In genomic region chr6:146662679-146663078, GRCm38 (mm10) we compare ENCODE assay signal across 8 mouse cellular contexts. TPM values are rescaled to one million over a fixed set of nuclear protein-coding genes. Genes with fewer than 3 reads are reported as not detected.
A peak's percentile ranks its signal among the peaks of the same experiment; 100 is the strongest.
DNase-seq lines count a peak whose midpoint lies in the region; ATAC-seq and TF ChIP-seq lines count a peak whose summit lies in the region.

No protein-coding gene starts in this region.

- no peaks in the 10 kb centered on the region for H3K36me3 ChIP-seq in ES-Bruce4 (ENCODE audit: control insufficient read depth, insufficient read depth, low read length, poor library complexity, severe bottlenecking)
- H3K36me3 ChIP-seq in forebrain, embryonic 14.5 days (ENCODE audit: control insufficient read depth, insufficient read depth, low read length): no peaks in the 10 kb centered on the region
- H3K36me3 ChIP-seq in limb, embryonic 11.5 days (ENCODE audit: control insufficient read depth, insufficient read depth, low read length): no peaks in the 10 kb centered on the region

- H3K9me3 ChIP-seq in ES-Bruce4 (replicated peaks; ENCODE audit: control insufficient read depth, insufficient read depth, low read length, poor library complexity, severe bottlenecking): no peaks in the 10 kb centered on the region
- no peaks in the 10 kb centered on the region for H3K9me3 ChIP-seq in forebrain, embryonic 14.5 days (replicated peaks; ENCODE audit: control insufficient read depth, low read length)
- H3K9me3 ChIP-seq in limb, embryonic 11.5 days (ENCODE audit: control insufficient read depth, low read length): no peaks in the 10 kb centered on the region

- no peak overlapping the region for H3K4me3 ChIP-seq in left cerebral cortex, adult 2 months
- no peak overlapping the region for H3K4me3 ChIP-seq in ES-Bruce4 (ENCODE audit: low read depth, low read length)
- no peak overlapping the region for H3K4me3 ChIP-seq in forebrain, embryonic 14.5 days (ENCODE audit: low read depth, low read length)
- H3K4me3 ChIP-seq in limb, embryonic 11.5 days (ENCODE audit: low read depth, low read length): no peak overlapping the region

- no peak overlapping the region for H3K9ac ChIP-seq in ES-Bruce4 (ENCODE audit: low read depth, poor library complexity, severe bottlenecking)
- H3K9ac ChIP-seq in forebrain, embryonic 14.5 days (ENCODE audit: low read length): no peak overlapping the region
- no peak overlapping the region for H3K9ac ChIP-seq in limb, embryonic 11.5 days (ENCODE audit: low read length)

- no peaks in the 10 kb centered on the region for H3K27me3 ChIP-seq in ES-Bruce4 (ENCODE audit: control insufficient read depth, insufficient read depth, low read length, poor library complexity, severe bottlenecking)
- no peaks in the 10 kb centered on the region for H3K27me3 ChIP-seq in forebrain, embryonic 14.5 days (replicated peaks; ENCODE audit: control insufficient read depth, insufficient read depth, low read length)
- no peaks in the 10 kb centered on the region for H3K27me3 ChIP-seq in limb, embryonic 11.5 days (ENCODE audit: control insufficient read depth, insufficient read depth, low read length)

- intact Hi-C loops in left cerebral cortex, adult 2 months (cut with DNase I): loop anchor here (1.0 to 5.0 kb wide), 2 partner anchors 65 to 100 kb away; no protein-coding TSS in a partner anchor

- WGBS in forebrain, embryonic 14.5 days: 28% methylated on average over 5 of the region's 5 CpGs
- WGBS in limb, embryonic 11.5 days: 36% methylated on average over 5 of the region's 5 CpGs

- TF ChIP-seq POLR2A in ES-Bruce4 (IDR thresholded peaks at IDR 0.05; ENCODE audit: insufficient read depth, low read length): no peak

- no peak for TF ChIP-seq EP300 in ES-Bruce4 (IDR thresholded peaks at IDR 0.05; ENCODE audit: insufficient read depth, low read depth, low read length)

- H3K4me1 ChIP-seq in ES-Bruce4 (ENCODE audit: control insufficient read depth, insufficient read depth, low read length): no peaks in the 10 kb centered on the region
- no peaks in the 10 kb centered on the region for H3K4me1 ChIP-seq in forebrain, embryonic 14.5 days (ENCODE audit: control insufficient read depth, insufficient read depth, low read length)
- H3K4me1 ChIP-seq in limb, embryonic 11.5 days (ENCODE audit: control insufficient read depth, insufficient read depth, low read length): no peaks in the 10 kb centered on the region

- peak in 1 of 2 experiments; percentile 38 for DNase-seq in left cerebral cortex, adult 2 months (ENCODE audit: extremely low spot score in 1 of 2, low spot score in 2 of 2)
- no peak for DNase-seq in left cerebral cortex, adult 8-10 months (ENCODE audit: low spot score in 2 of 2)
- DNase-seq in adrenal gland, adult 2 months: peak; percentile 54
- DNase-seq in forebrain, embryonic 14.5 days (ENCODE audit: low spot score): peak; percentile 42
- DNase-seq in limb, embryonic 11.5 days (ENCODE audit: low spot score): peak; percentile 53
- peak; percentile 30 for DNase-seq in skeletal muscle tissue, adult 2 months (ENCODE audit: low read depth, low spot score)
- DNase-seq in ovary, adult 18-20 months (ENCODE audit: low spot score): no peak

- no peak overlapping the region for H3K4me2 ChIP-seq in forebrain, embryonic 14.5 days (ENCODE audit: low read length)
- no peak overlapping the region for H3K4me2 ChIP-seq in limb, embryonic 11.5 days (ENCODE audit: low read depth, severe bottlenecking)

- H3K27ac ChIP-seq in left cerebral cortex, adult 2 months: no peak overlapping the region
- no peak overlapping the region for H3K27ac ChIP-seq in ES-Bruce4 (ENCODE audit: insufficient read depth, low read length)
- H3K27ac ChIP-seq in forebrain, embryonic 14.5 days (ENCODE audit: low read depth, low read length): no peak overlapping the region
- H3K27ac ChIP-seq in limb, embryonic 11.5 days (replicated peaks; ENCODE audit: low read depth, low read length): no peak overlapping the region

- peak; percentile 81 for TF ChIP-seq CTCF in left cerebral cortex, adult 2 months (IDR thresholded peaks at IDR 0.05)
- TF ChIP-seq CTCF in ES-Bruce4 (IDR thresholded peaks at IDR 0.05; ENCODE audit: low read depth, low read length): peak; percentile 82

- ATAC-seq in forebrain, embryonic 14.5 days: no peak
- ATAC-seq in limb, embryonic 11.5 days (ENCODE audit: insufficient number of reproducible peaks, low FRiP score, low TSS enrichment, low read depth): 0 out of 2 replicates have a peak, but pooled peaks have one; percentile 21

RNA-seq across cellular contexts. Expression of gene Tm7sf3, which starts 20.1 kb away (rescaled TPM):
- 10 to 100 TPM; 26.4 to 27.4 TPM for total RNA-seq in left cerebral cortex, adult 2 months (2021)
- total RNA-seq in left cerebral cortex, adult 8-10 months (2022): 10 to 100 TPM; 33.8 to 36.0 (median 34.6) TPM
- 39.1 and 46.1 TPM in 2 replicates for polyA plus RNA-seq in ES-Bruce4 (2011; ENCODE audit: insufficient read depth, insufficient read length, low read depth, missing spikeins)
- total RNA-seq in adrenal gland, adult 2 months (2021): 10 to 100 TPM; 31.7 to 51.5 TPM
- 17.0 and 22.5 TPM in 2 replicates for polyA plus RNA-seq in adrenal gland, adult 2 months (2012; rRNA removed)
- 29.5 and 31.1 TPM in 2 replicates for polyA plus RNA-seq in forebrain, embryonic 14.5 days (2014; fragmentation: Nextera tagmentation; extraction: Ambion mirVana)
- 27.6 and 29.6 TPM in 2 replicates for polyA plus RNA-seq in limb, embryonic 11.5 days (2014; fragmentation: Nextera tagmentation; extraction: Ambion mirVana)

RNA-seq across cellular contexts. Expression of gene Med21, which starts 20.3 kb away (rescaled TPM):
- total RNA-seq in left cerebral cortex, adult 2 months (2021): 10 to 100 TPM; 44.1 to 44.8 TPM
- 10 to 100 TPM; 37.8 to 48.1 (median 42.4) TPM for total RNA-seq in left cerebral cortex, adult 8-10 months (2022)
- 81.7 and 92.1 TPM in 2 replicates for polyA plus RNA-seq in ES-Bruce4 (2011; ENCODE audit: insufficient read depth, insufficient read length, low read depth, missing spikeins)
- total RNA-seq in adrenal gland, adult 2 months (2021): 10 to 100 TPM; 67.5 to 78.9 TPM
- polyA plus RNA-seq in adrenal gland, adult 2 months (2012; rRNA removed): 10.8 and 20.8 TPM in 2 replicates
- 117 and 122 TPM in 2 replicates for polyA plus RNA-seq in forebrain, embryonic 14.5 days (2014; fragmentation: Nextera tagmentation; extraction: Ambion mirVana)
- polyA plus RNA-seq in limb, embryonic 11.5 days (2014; fragmentation: Nextera tagmentation; extraction: Ambion mirVana): 135 and 142 TPM in 2 replicates

Comparison
In these comparisons a context has a peak if more than half of its experiments do, and no peak if none do; other contexts are left out.
1. DNase-seq: peak in adrenal gland, adult 2 months (single experiment), forebrain, embryonic 14.5 days (single experiment), limb, embryonic 11.5 days (single experiment) and skeletal muscle tissue, adult 2 months (single experiment); none in left cerebral cortex, adult 8-10 months (0 of 2) and ovary, adult 18-20 months (single experiment).